Mouse (Mus musculus): Measurements from ENCODE around the gene Gm45808.

DNA sequence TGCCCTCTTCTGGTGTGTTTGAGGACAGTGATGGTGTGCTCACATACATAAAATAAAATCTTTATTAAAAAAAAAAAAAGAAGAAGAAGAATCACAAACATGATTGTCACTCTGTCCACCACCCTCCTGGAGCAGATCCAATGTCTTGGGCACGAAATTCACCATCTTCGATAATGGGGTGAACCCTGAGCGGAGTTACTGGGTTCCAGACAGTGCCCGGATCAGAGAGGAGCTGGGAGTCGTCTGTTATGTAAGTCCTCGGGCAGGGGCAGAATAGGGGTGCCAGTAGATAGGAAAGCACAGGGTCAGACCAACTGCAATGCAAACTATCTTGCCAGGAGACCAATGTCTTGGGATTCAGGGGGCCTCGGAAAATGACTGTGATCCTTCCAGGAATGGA lies 34.0 kb upstream of the Gm45808 start:
- no peak for TF ChIP-seq CTCF (IDR thresholded peaks at IDR 0.05)
- TF ChIP-seq EP300 (IDR thresholded peaks at IDR 0.05): no peak
